Mouse (Mus musculus) MN1 (cell line): ENCODE results near the gene Itpripl1.
"Not testable (repeated sequence)": the region's sequence is repeated elsewhere in the genome, so short reads cannot be mapped to it uniquely, and the experiment has no call there.

Experiments used
- DNase-seq: peaks from one replicate; pipeline ENCODE4 v3.0.0-alpha.2; 2016; ENCODE audit warnings: low spot score

The Itpripl1 gene

DNA sequence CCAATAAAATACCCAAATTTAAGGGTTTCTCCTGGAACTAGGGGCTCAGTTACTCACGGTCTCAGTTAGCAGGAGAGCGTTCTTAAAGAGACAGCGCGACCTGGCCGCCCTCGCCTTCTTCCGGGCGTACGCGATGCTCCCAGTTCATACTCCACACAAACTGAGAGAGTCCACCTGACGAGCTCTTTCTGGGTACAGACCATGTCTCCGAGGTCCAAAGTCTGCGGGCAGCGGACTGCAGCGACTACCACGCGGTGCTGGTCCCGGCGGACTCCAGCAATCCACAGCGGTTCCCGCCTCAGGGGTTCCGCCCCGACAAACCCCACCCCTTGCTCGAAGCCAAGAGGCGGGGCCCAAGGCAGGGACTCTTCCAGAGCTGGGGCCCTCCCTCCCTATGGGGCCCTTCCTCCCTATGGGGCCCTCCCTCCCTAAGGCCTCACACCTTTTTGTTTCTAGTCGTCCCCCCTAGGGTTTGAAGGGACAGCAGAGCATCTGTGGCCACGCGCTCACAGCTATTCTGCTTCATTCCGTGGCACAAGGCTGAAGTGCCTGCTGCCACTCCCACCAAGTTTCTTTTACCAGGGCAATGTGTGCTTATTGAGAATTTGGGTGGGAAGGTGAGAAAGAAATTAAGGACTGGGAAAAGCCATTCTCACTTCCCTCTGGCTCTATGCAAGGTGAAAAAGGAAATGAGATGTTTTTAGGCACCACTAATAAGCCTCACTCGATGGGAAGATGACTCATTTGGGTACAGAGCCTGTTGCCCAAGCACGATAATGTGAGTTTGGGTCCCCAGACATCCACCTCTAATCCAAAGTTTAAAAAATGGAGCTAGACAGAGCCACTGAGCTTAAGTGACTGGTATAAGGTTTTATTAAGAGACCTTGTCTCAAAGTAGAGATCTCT, at the start of gene Itpripl1:
Gene Itpripl1 (minus strand): TSS at position 285 of the 906 bp plus-strand sequence.
- peak; percentile 61 for DNase-seq

GRCm38 (mm10) chr2:127189574-127189973, 46.3 kb upstream of the Itpripl1 start:
- DNase-seq: no peak

- peak; percentile 81 for DNase-seq
Observed at GRCm38 (mm10) chr2:127182598-127183381, 39.5 kb upstream of the Itpripl1 start.

DNA sequence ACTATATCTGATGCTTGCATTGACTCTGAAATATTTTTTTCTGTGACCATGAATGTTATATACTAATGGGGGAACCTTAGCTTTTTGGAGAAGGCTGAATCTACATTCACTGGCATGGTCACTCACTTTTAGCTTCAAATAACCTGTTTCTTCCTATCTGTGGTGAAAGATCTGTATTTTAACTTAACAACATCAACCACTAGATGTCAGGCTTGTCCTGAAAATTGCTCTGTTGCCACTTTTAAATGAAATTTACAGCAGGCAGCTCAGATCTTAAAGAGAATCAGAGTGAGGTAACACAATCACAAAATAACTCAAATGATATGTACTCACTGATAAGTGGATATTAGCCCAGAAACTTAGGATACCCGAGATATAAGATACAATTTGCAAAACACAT, 23.0 kb upstream of the Itpripl1 start:
- DNase-seq: peak; percentile 64

DNA sequence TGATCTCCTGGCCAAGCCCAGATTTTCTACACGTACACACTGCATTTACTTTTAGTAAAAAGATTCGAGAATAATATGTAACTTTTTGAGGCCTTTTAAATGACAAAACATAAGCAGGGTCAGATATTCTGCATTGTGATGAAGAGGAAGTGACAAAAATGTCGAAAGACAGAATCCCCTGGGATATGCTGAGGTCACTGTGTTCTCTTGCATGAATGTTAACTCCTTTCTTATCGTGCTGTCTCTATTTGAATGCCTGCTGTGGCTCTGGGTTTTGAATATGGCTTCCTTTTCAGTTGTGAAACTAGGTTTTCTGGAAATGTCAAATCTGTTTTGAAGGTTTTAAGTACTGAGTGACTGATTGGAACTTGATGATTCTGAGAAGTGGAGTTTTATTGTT, 22.4 kb upstream of the Itpripl1 start:
- DNase-seq: peak; percentile 32

GRCm38 (mm10) chr2:127145699-127146098, 2.5 kb upstream of the Itpripl1 start:
- DNase-seq: no peak

- DNase-seq: no peak
Observed at GRCm38 (mm10) chr2:127142577-127143157, 575 bp downstream of the Itpripl1 start.

GRCm38 (mm10) chr2:127142031-127142430, 1.2 kb downstream of the Itpripl1 start:
- no peak for DNase-seq

DNA sequence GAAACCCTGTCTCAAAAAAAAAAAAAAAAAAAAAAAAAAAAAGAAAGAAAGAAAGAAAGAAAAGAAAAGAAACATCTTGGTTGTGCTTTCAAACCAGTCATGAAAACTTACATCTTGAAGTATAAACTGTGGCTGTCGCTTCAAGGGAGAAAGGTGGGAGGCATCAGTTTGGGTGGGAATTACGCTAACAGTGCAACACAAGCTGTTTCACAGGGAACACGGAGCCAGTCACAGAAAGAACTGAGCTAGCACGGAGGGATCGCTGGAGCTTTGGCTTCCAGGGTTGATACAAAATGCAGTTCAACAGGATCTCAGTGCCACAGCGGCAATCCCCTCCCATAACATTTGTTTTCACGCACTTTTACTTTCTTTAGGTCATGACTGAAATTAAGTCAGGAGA, 3.2 kb downstream of the Itpripl1 start:
- no peak for DNase-seq

DNA sequence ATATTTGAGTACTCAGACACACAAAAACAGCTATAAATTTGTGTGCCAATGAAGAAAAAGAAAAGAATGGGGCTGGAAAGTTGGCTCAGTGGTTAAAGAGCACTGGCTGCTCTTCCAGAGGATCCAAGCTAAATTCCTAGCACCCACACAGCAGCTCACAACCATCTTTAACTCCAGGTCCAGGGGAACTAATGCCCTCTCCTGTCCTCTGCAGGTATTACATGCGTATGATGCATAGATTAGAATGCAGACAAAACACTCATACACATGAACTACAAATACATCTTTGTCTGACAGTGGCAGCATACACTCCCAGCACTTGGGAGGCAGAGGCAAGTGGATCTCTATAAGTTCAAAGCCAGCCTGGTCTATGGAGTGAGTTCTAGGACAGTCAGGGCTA, 3.6 kb downstream of the Itpripl1 start:
- no peak for DNase-seq

DNA sequence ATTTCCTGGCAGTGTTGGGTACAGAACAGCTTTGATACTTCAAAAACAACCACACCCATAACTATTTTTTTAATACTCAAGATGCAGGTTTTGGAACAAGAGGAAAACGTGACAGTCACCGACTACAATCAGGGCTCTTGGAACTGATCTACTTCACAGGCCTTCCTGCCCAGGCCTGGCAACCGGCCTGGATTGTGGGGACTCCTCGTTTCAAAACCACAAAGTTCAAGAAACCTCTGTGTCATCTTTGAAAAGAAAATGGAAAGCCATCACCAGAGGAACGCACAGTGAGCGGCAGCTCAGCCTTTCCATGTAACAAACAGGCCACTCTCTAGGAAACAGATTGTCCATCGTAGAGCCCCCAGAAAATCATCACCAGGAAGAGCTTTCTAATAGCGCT, 4.1 kb downstream of the Itpripl1 start:
- no peak for DNase-seq

DNA sequence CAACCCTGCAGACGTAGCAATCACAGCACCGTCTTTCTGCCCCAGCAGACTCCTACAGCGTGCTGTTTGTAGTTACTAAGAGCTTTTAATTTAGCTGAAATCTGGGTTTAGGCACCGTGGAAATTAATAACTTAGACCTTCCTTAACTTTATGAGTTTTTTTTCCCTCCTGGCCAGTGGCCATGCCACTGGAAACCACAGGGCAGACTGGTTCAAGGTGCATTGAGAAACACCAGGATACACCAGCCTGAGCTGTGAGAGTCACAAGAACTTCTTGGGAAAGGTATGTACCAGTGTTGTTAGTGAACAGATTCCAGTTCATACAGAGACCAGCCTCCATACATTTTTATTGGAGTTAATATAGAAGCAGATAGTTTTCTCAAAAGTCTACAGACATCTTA, 4.8 kb downstream of the Itpripl1 start:
- peak; percentile 11 for DNase-seq

GRCm38 (mm10) chr2:127137838-127138420, 5.3 kb downstream of the Itpripl1 start:
- DNase-seq: no peak

DNA sequence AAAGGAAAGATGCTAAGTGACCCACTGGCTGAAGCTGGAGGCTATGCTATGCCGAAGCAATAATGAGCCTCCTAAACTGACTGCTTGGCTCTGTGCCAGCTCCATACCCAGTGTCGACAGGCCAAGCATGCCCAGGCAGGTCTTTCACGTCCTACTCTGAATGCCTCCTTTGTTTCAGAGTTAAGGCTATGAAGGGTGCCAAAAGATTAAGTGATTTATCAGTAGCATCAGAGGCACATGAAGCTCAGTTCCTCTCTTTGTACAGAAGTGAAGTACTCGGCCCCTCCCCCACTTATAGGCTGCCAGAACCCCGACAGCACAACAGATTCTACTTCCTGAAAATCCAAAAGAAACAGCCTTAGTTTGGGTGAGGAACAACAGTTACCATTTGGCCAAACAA, 6.3 kb downstream of the Itpripl1 start:
- DNase-seq: peak; percentile 84

DNA sequence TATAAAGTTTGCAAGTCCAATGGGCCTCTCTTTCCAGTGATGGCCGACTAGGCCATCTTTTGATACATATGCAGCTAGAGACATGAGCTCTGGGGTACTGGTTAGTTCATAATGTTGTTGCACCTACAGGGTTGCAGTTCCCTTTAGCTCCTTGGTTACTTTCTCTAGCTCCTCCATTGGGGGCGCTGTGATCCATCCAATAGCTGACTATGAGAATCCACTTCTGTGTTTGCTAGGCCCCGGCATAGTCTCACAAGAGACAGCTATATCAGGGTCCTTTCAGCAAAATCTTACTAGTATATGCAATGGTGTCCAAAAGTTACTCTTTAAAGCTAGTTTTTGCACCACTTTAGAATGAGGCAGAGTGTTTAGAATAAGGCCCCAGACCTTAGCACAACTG, 8.0 kb downstream of the Itpripl1 start:
- DNase-seq: not testable (repeated sequence)

DNA sequence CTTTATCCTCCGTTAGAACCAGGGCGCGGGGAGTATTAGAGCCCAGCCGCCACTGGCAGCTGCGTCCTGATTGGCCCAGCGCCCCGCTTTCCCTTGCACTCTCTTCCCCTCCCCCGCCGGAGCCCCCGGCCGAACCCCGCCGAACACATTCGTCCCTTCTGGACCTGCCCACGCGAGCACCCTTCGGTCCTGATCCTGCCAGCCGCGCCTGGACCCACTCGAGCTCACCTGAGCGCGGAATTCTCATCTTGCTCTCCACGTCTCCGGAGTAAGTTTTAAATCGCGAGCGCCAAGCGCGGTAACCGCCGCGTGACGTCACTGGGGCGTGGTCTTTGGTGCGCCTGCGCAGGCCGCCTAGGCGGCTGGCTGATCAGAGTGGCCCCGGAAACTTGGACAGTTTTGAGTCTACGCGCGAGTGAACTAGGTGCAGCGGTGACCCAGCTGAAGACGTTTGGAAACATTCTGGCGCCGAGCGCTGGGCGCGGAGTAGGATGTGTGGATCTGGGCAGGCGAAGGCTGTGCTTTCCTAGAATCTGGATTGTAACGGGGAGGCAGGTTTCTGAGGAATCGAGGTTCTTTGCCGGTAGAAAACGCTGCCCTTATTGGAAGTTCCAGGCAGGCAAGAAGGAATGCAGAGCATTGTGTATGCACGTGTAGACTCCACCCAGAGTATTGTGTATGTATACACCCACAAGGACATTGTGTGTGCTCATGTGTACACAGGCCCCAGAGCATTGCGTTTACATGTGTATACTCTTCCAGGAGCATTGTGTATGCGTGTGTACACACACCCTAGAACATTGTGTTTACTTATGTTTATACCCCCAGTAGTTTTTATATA, 9.4 kb downstream of the Itpripl1 start, which contains the start of gene Ncaph:
Gene Ncaph (minus strand): TSS at position 334 of the 841 bp plus-strand sequence.
- peak; percentile 92 for DNase-seq

GRCm38 (mm10) chr2:127131353-127131752, 11.9 kb downstream of the Itpripl1 start:
- no peak for DNase-seq

GRCm38 (mm10) chr2:127128926-127129325, 14.3 kb downstream of the Itpripl1 start:
- no peak for DNase-seq

DNA sequence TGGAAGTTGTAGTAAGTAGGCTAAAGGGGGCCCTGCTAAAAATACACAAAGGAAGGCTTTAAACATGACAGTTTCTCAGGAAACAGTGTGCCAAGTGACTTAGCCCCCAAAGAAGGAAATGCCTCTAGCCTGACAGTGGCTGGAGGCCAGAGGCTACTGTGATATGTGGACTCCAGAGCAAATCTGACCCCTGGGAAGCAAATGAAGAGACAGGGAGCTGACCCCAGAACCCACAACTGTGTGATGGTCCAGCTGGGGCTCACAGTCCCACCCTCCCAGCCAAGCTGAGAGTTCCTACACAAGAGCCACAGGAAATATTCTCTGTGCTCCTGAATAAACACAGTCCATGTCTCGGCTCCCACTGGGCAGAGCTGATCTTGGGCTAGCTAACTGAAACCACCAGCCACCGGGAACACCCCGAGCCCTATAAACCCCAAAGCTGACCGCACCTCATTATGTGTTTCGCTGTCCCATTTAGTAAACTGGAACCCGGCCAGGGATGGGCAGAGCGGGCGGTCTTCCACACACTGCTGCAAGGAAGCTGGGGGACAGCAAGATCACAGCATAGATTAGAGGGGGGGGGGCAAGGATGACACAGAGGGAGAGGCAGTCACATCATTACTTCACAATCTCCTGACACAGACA, 21.5 kb downstream of the Itpripl1 start:
- no peak for DNase-seq

DNA sequence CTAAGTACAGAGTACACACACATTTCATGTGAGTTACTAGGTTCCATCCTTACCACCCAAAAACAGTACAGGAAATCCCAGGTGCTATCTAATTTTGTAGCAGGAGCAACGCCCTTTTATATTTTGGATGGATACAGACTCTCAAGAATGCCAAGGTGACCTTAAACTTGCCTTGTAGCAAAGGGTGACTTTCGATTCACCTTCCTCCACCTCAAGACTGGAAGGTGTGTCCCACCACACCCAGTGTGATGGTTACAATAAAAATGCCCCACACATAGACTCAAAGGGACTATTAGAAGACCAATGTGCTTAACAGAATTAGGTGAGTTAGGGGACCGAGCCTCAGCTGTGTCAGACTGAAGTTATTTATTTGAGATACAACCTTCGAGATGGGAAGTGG, 34.3 kb downstream of the Itpripl1 start:
- DNase-seq: no peak

- DNase-seq: no peak
Observed at GRCm38 (mm10) chr2:127092000-127092399, 51.2 kb downstream of the Itpripl1 start.
